Mouse (Mus musculus): Measurements from ENCODE around the gene Slc2a8.
"Not testable (repeated sequence)": the region's sequence is repeated elsewhere in the genome, so short reads cannot be mapped to it uniquely, and the experiment has no call there.

Gene Slc2a8

DNA sequence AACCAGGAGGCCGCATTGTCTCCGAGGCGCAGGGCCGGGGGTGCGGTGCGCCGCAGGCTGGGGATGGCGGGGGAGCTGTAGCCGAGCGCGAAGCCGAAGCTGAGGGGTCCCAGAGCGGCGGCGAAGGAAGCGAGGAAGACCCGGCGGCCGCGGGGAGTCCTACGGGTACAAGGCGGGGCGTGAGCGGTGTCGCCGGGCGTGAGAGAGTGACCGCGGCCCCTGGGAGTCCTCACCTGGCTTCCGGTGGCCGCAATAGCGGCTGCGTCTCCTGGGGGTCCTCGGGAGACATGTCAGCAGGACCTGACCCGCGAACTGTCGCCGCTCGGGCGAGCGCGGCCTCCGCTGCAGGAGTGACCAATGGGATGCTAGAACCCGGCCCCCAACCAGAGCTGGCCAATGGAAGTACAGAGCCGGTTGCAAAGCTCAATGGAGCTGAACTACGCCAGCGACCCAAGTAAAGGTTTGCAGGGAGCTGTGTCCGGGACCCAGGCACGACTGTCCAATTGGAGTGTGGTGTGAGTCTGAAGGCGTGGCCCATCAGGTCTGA lies at the start of gene Slc2a8:
TSS of gene Slc2a8 (minus strand) at position 359 of the 547 bp plus-strand sequence.
- peak; percentile 68 for DNase-seq (ENCODE audit: extremely low read depth, low read depth, low spot score)

DNA sequence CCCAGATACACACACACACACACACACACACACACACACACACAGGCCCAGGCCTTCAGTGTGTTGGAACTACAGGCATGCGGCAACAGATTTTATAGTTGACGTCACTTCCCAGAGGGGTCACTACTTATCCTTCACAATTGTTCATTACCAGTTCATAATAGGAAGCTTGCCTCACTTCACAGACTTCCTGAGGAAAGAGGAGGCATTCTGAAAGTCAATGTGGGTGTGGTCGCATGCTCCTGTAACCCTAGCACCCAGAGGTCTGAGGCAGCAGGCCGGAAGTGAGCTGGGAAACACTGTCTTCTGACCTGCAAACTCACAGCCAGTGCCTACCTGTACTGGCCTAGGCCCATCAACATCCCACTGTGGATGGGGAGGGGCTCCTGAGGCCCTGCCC lies 43.2 kb upstream of the Slc2a8 start:
- DNase-seq (ENCODE audit: extremely low read depth, low read depth, low spot score): no peak

DNA sequence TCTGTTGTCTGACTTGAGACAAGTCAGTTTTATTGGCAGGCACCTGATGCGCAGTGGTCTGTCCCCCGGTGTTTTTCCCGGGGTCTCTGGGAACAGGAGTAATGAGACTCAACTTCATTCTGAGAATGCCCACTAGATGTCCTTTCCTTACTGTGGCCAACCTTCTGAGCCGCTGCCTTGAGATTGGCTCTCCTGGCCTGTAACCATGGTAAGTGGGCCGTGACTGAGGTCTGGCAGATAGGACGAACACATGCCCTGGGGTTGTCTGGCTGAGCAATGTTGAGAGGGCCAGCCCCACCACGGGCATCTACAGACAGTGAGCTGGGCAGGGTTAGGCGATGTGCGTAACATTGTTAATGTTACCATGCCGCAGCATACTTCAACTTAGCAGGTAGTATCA lies 42.7 kb upstream of the Slc2a8 start:
- DNase-seq (ENCODE audit: extremely low read depth, low read depth, low spot score): no peak

DNA sequence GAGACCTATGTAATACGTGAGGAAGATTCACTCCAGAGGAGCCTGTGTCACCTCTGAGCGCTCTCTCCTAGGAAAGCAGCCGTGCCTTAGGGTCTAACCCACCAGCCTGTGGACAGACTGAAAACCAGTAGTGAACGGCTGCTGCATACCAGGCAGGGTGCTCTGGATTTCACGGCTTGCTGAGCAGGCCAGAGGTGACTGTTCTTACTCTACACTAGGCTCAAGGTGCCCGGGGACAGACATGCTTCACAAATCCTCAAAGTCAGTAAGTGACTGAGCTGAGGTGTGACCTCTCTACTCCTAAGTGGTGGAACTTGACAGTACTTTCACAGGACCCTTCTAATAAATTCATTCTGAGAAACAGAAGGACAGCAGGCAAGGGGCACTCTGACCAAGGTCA lies 41.0 kb upstream of the Slc2a8 start:
- no peak for DNase-seq (ENCODE audit: extremely low read depth, low read depth, low spot score)

DNA sequence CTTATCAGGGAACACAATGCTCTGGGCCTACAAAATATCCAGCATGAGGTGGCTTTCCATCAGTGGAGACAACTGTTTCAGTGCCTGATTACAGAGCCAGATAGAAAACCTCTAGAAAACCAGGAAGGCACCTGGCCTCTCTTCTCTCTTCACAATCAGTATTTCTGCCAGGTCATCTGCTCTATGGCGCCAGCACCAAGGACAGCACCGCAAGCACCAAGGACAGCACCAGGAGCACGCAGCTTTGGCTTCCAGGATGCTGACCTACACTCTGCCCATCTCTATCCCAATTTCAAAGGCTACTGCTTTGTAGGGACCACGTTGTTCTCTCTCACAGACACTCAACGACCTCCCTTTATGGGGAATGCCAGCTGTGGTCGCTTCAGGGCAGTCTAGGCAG lies 36.1 kb upstream of the Slc2a8 start:
- no peak for DNase-seq (ENCODE audit: extremely low read depth, low read depth, low spot score)

DNA sequence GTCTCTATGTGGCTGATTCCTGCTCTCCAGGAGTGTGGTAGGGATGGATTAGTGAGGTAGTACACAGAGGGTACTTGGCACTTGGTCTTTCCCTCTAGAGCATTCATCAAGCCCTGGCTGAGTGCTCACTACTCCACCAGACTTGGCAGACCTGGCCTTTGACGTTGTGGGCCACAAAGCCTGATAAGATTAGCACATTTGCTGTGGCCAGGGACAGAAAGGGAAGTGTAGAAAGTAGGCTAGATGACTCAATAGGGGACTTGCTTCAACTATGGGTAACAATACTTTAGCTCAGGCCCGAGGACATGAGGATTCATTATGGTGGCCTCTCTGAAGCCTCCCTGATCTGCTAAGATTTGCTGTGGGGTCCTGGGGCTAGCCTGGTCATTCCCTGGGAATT lies 35.3 kb upstream of the Slc2a8 start:
- no peak for DNase-seq (ENCODE audit: extremely low read depth, low read depth, low spot score)

DNA sequence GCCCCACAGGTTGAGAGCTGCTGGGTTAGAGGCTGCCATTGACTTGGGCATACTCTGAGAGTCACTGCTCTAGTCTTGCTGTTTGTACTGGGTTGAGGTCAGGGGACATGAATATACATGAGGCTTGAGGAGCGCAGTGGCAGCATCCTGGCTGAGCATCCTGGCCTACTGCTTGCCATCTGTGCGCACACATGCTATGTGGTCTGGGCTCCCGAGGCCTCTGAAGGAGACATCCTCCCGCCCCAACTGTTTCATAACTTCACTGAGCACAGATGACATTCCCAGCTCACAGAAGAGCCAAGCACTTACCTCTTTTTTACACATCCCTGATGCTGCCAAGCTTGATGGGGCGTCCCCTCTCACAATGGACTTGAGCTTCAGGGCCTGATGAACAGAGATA lies 33.0 kb upstream of the Slc2a8 start:
- no peak for DNase-seq (ENCODE audit: extremely low read depth, low read depth, low spot score)

DNA sequence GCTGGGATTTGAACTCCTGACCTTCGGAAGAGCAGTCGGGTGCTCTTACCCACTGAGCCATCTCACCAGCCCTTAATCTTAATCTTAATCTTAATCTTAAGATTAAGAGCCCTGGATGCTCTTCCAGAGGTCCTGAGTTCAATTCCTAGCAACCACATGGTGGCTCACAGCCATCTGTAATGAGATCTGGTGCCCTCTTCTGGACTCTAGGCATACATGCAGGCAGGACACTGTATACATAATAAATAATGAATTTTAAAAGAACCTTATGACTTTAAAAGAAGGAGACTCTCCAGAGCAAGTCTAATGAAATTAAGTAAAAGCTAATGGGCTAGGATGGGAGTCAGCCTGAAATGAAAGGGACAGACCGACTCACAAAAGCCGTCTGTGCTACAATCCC lies 27.2 kb upstream of the Slc2a8 start:
- not testable (repeated sequence) for DNase-seq (ENCODE audit: extremely low read depth, low read depth, low spot score)

DNA sequence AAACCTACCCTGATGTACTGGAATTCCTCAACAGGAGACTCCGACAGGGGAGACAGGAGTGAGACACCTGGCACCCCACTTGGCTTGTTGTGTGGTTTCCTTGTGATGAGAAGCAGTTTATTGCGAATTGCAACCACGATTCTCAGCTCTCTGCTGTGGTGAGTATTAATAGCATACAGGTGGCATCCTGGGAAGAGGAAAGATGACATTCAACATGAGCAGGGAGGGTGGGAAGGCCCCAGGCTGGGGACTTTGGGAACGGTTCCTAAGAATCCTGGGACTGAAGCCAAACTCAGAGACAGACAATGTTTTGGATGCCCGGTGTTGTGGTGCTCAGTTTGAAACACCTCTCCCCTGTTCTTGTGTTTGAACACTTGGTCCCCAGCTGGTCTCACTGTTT lies 23.2 kb upstream of the Slc2a8 start:
- no peak for DNase-seq (ENCODE audit: extremely low read depth, low read depth, low spot score)

DNA sequence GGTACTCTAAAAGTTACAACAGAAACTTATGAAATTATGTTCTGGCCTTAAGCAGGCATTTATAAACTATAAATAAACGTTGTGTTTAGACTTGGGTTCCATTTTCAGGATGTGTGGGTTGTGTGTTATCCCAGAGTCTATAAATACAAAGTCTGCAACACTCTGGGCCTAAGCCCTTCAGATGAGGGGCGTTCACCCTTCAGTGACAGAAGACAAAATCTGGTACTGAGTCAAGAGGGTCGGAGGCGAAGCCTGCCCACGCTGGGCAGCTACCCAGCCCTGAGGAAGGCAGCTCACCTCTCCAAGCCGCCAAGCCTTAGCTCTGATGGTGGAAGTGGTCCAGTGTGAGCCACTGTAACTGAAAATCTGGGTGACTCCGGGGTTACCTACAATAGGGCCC lies 20.3 kb upstream of the Slc2a8 start:
- no peak for DNase-seq (ENCODE audit: extremely low read depth, low read depth, low spot score)

DNA sequence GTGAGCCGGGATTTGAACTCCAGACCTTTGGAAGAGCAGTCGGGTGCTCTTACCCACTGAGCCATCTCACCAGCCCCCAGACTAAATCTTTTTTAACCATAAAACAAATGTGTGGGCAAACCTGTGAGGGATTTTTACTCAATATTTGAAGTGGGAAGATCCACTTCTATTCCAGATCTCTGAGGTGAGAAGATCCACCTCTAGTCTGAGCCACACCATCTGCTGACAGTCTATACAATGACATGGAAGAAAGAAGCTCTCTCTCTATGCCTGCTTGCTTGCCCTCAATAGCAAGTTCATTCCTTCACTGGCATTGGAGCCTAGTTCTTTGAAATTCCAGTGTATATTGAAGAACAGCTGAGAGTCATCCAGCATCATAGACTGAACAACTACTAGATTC lies 17.9 kb upstream of the Slc2a8 start:
- DNase-seq (ENCODE audit: extremely low read depth, low read depth, low spot score): no peak

DNA sequence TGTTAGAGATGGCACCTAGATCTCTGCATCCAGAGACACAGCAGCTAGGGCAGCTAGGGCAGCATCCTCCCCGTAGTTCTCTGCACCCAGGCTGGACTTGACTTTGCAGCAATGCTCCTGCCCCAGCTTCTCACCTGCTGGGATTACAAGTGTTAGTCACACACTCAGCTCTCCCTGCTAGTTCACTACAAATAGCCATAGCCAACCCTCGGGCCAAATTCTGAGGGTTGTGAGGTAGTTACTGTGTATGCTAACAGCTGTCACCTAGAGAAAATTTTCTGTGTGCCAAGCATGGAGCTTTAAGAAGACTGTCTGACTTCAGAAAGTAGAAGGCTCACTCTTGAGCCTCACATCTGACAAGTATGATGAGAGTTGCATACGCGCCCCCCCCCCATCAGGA lies 15.9 kb upstream of the Slc2a8 start:
- DNase-seq (ENCODE audit: extremely low read depth, low read depth, low spot score): no peak

DNA sequence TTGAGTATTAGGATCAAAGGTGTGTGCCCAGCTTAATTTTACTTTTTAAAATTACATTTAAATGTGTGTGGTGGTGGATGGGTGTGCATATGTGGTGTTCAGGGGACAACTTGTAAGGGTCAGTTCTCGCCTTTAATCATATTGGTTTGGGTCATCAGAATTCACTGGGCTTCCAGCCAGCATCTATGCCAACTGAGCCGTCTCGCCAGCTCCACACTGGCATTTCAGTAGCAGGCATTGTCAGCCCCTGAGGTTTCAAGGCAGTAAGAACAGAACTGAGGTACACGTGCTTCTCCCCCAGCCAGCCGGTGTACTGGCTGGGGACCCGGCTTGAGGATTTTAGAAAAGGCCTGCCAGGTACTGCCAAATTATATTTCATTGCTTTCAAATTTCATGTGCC lies 15.2 kb upstream of the Slc2a8 start:
- DNase-seq (ENCODE audit: extremely low read depth, low read depth, low spot score): no peak

DNA sequence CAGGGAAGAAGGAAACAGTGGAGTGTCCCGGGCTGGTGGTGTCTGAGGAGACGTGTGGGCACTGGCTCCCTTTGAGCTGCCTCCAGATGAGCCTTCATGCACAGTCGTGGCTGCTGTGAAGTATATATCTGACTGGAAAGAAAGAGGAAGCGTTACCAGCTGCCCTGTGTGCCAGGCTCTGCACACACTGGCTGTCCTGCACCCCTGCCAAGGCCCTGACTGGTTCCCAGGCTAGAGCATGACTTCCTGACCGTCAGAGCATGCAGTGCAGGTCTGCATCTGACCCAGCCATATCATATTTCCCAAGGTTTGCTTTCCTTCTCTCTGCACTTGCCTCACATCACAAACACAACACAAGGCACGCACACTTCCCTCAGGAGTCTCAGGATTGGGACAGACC lies 10.2 kb upstream of the Slc2a8 start:
- DNase-seq (ENCODE audit: extremely low read depth, low read depth, low spot score): no peak

DNA sequence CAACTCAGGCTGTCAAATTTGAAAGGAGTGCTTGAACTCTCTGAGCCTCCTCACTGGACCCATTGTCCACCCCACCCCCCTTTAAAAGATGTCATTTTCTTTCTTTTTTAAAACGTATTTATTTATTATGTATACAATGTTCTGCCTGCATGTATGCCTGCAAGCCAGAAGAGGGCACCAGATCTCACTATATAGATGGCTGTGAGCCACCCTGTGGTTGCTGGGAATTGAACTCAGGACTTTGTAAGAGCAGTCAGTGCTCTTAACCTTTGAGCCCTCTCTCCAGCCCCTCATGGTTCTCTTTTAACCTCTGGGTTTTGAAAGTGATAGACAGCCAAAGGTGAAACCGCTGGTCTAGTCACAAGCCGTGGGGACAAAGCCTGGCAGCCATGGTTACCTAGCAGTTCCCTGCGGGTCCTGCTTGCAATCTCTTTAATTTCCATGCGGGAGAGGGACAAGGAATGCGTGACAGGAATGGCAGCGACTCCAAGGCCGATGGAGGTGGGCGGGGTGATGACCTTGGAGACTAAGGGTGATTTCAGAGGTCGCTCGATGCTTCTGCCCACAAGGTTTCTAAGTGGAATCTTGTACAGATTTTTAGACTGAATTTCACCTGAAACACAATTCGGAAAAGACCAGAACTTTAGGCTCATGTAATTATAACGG lies 8.4 kb upstream of the Slc2a8 start:
- DNase-seq (ENCODE audit: extremely low read depth, low read depth, low spot score): no peak

DNA sequence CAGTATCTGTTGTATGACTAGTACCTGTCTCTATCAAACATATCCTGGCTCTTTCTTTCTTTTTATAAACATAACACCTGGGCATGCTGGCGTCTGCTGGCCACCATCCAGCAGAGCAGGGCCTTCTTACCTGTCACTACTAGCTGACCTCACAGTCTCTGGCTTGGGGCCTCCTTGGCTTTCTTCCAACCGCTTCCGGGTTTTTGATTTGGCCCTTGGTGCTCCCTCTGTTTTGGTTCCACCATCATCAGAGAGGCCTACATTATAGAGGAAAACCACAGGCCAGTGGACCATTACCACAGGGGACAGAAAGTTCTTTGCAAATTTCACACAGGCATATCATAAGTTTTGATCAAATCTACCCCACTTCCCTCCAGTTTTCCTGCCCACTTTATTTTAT lies 7.5 kb upstream of the Slc2a8 start:
- no peak for DNase-seq (ENCODE audit: extremely low read depth, low read depth, low spot score)

DNA sequence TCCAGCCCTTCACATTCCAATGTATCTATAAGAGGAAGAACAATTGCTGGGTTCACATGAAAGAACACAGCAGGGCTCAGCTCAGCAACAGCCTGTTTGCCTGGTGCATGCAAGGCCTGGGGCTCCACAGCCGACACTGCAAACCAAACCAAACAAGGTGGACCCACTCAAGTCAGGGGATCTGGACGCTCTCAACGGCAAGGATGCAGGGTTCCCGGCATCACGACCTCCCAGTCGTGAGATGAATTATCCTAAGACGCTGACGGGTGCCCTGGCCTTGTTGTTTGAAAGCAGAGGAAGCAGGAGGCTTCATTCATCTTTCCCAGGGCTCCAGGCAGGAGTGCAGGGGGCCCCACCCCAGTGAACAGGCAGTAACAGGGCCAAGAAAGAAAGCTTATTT lies 4.0 kb upstream of the Slc2a8 start:
- DNase-seq (ENCODE audit: extremely low read depth, low read depth, low spot score): no peak

DNA sequence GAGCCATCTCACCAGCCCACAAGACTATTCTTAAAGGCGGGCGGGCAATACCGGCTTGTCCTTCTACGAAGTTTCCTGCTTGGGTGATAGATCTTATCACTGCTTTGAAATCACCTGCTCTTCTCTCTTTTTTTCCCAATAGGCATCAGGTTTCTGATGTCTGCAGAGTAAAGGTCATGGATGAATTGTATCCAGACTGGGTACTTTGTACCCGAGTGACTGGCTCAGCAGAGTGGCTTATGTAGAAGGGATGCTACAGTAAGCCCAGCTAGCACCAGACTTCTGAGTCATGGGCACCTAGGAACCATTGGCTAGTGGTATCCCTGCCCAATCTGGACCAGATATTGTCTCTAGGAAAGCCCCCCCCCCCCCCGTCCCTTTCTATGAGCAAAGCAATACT lies 1.7 kb upstream of the Slc2a8 start:
- DNase-seq (ENCODE audit: extremely low read depth, low read depth, low spot score): no peak

DNA sequence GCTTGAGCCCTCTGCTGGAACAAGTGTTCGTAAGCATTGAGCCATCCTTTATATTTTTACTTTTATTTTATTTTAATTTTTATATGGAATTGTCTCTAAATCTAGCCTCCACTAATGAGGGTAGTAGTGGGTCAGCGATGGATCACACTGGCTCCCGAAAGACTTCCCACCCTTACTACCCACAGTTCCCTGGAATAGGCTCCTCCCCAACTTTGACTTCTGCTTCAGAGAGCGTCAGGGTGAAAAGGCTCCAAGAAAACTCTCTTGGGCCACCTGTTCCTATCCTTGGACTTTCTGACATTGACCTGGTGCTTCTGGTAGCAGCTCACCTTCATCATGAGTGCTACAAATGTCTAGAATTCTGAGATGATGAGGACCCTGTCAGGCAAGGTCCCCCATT lies 817 bp upstream of the Slc2a8 start:
- no peak for DNase-seq (ENCODE audit: extremely low read depth, low read depth, low spot score)

DNA sequence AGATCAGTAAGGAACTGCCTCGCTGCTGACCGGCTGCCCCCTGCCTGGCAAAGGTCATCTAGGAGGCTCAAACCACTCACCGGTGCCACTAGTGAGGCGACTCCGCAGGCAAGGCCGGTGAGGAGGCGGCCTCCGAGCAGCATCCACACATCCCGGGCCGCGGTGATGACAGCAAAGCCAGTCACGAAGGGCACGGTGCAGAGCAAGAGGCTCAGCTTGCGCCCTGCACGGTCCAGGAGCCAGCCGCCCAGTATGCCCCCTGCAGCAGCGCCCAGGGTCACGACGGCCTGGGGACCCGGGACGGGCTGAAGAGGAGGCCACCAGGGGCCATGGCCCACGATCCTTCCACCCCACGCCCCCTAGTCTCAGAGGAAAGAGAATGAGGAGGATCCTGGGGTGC lies 602 bp downstream of the Slc2a8 start:
- no peak for DNase-seq (ENCODE audit: extremely low read depth, low read depth, low spot score)

DNA sequence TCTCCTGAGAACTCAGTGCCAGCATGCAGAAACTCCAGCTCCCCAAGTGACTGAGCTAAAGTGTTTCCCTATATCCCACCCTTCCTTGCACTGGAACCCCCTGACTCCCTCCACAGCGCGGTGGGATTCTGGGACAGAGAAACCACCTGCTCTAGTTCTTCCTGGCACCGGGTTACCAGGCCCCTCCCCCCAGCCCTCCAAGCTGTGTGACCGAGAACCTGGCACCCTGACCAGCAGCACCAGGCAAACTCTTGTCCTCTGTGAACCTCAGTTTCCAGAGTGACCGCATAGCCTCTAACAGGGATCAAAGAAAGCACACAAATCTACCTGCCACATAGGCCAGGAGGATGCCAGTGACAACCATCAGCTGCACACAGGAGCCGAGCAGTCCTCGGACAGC lies 2.2 kb downstream of the Slc2a8 start:
- no peak for DNase-seq (ENCODE audit: extremely low read depth, low read depth, low spot score)

DNA sequence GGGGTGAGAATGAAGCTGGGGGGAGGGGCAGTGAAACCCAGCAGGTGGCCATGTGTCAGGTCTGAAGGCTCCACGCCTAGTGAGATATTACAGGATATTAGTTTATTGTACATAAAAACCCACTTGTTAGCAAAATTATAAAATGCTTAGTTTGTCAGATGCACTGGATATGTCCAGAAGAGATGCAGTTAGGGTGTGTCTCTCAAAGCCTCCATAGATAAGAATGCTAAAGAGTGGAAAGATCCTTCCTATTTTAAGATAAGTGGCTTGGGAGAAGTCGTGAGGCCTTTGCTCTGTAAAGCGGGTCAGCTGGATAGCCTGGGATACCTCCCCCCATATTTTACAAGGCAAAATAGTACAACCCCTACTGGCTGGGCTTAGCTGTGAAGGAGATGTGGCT lies 3.2 kb downstream of the Slc2a8 start:
- no peak for DNase-seq (ENCODE audit: extremely low read depth, low read depth, low spot score)

DNA sequence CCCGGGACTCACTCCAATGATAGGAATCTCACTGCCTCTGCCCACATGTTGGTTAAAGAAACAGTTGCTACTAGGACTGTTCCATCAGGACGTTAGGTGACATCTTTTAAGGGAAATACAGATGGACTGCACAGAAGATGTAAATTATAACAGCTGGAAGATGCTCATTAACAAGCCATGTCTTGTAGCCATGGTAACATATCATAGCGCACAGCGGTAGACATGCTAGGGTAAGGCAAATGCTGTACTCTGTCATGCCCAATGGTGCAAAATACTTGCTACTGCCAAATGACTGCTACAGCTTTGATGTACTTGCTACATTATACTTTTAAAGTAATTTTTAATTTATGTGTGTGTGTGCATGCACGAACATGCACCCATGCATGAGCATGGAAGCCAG lies 4.8 kb downstream of the Slc2a8 start:
- no peak for DNase-seq (ENCODE audit: extremely low read depth, low read depth, low spot score)

Measured in fat pad, adult 2 months (tissue).